Mouse (Mus musculus): ENCODE results near the gene Adrb1.

GRCm38 (mm10) chr19:56727170-56727877 lies 5.3 kb downstream of the Adrb1 start:
- TF ChIP-seq POLR2A (IDR thresholded peaks at IDR 0.05; ENCODE audit: borderline replicate concordance, extremely low read depth, insufficient read depth, insufficient read length, poor library complexity, severe bottlenecking) (no peak), CTCF (IDR thresholded peaks at IDR 0.05; ENCODE audit: borderline replicate concordance, extremely low read depth, insufficient read depth, insufficient read length) (no peak)

Measured in brain, embryonic 14.5 days (tissue).